Mouse (Mus musculus): Measurements from ENCODE around the gene Ovol2.

GRCm38 (mm10) chr2:144281417-144281816 lies 50.5 kb downstream of the Ovol2 start:
- TF ChIP-seq CTCF (IDR thresholded peaks at IDR 0.05; ENCODE audit: low read depth, low read length) = no peak
- no peak for TF ChIP-seq TAL1 (conservative IDR thresholded peaks at IDR 0.05; ENCODE audit: low read depth, low read length)
- no peak for TF ChIP-seq POLR2AphosphoS5 (IDR thresholded peaks at IDR 0.05; ENCODE audit: insufficient replicate concordance, low read depth, low read length)
